Mouse (Mus musculus): Measurements from ENCODE around the gene Tubb3. TPM values are rescaled to one million over a fixed set of nuclear protein-coding genes. Genes with fewer than 3 reads are reported as not detected.
"Not testable (repeated sequence)": the region's sequence is repeated elsewhere in the genome, so short reads cannot be mapped to it uniquely, and the experiment has no call there.

Tubb3 gene
- total and polyA plus RNA-seq, 2 experiments from 2014 or later, result 1,610 to 3,792 TPM

DNA sequence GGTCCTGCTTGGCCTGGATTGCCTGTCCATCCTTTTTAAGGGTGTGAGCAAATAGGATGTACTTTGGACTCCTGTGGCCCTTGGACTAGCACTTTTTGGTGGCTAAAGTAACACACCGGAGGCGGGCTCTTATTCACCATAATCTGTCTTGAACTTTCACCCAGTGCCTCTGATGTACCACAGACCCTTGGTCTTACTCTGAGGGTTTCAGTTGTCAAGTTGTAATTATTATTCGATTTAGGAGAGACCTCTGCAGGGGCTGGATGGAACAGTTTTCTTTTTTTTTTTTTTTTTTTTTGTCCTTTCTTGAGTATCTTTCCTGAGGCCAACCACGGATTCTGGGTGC lies 32.3 kb downstream of the Tubb3 start:
- peak overlapping the region; percentile 62 for H3K4me2 ChIP-seq (ENCODE audit: low read depth, low read length)
- H3K36me3 ChIP-seq (ENCODE audit: insufficient read depth, low read length), result no peaks in the 10 kb centered on the region
- H3K9ac ChIP-seq (replicated peaks; ENCODE audit: low read length), result peak overlapping the region; percentile 81
- H3K27ac ChIP-seq, result peak overlapping the region; percentile 89
- no peak for ATAC-seq
- WGBS, result 27% methylated on average over 4 of the region's 4 CpGs
- peaks cover 4% of the 10 kb centered on the region; the same call in 1 of the 2 replicates for H3K4me1 ChIP-seq (ENCODE audit: insufficient read depth, low read length)
- DNase-seq (ENCODE audit: low spot score), result peak; percentile 8
- no peaks in the 10 kb centered on the region for H3K27me3 ChIP-seq (ENCODE audit: insufficient read depth, low read length)
- TF ChIP-seq CTCF (IDR thresholded peaks at IDR 0.05; ENCODE audit: low read depth), result no peak
- peak overlapping the region; percentile 73 for H3K4me3 ChIP-seq (ENCODE audit: low read length)
- no peaks in the 10 kb centered on the region for H3K9me3 ChIP-seq (ENCODE audit: low read length)

DNA sequence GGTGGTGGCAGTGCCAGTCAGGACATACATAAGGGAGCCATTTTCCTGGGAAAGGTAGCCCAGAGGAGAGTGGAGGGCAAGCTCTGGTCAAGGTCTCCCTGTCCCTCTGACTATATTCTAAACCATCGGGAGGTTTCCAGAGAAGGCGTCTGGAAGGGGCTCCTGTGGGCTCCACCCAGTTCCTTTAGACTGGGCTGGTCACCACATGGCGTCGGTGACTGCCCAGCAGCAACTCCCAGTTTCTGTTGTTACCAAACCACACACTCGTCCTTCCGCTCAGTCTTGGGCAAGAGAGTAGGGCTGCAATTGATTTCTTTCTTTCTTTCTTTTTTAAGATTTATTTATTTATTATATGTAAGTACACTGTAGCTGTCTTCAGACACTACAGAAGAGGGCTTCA lies 32.9 kb downstream of the Tubb3 start:
- peak overlapping the region; percentile 81; the same call in 1 of the 2 replicates for H3K9ac ChIP-seq (replicated peaks; ENCODE audit: low read length)
- ATAC-seq (no peak), DNase-seq (ENCODE audit: low spot score) (no peak)
- TF ChIP-seq CTCF (IDR thresholded peaks at IDR 0.05; ENCODE audit: low read depth), result no peak
- peak overlapping the region; percentile 73 for H3K4me3 ChIP-seq (ENCODE audit: low read length)
- H3K27ac ChIP-seq, result 0 out of 2 replicates have a peak overlapping the region, but pooled peaks have one; percentile 89
- H3K4me1 ChIP-seq (ENCODE audit: insufficient read depth, low read length), result peaks cover 4% of the 10 kb centered on the region; the same call in 1 of the 2 replicates
- H3K9me3 ChIP-seq (ENCODE audit: low read length), result no peaks in the 10 kb centered on the region
- H3K36me3 ChIP-seq (ENCODE audit: insufficient read depth, low read length), result peaks cover under 1% of the 10 kb centered on the region; the same call in 1 of the 2 replicates
- peak overlapping the region; percentile 62 for H3K4me2 ChIP-seq (ENCODE audit: low read depth, low read length)
- WGBS, result 90% methylated on average over 6 of the region's 6 CpGs
- H3K27me3 ChIP-seq (ENCODE audit: insufficient read depth, low read length), result no peaks in the 10 kb centered on the region

DNA sequence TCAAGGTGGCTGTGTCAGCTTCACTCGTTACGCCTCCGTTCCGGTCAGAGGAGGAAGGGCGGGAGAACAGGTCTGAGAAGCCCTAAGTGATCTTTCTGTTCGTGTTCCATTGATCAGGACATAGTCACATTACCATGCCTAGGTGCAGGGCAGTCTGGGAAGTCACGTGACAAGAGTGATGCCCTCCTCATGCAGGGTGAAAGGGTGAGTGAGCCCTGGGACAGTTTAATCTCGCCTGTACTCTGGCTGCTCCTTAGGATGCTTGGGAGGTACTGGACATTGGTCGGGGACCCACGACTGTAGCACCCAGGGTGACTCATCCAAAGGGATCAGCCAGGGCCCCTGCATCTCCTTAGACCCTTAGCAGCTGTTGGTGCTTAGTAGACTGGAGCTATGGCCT lies 34.8 kb downstream of the Tubb3 start:
- H3K4me3 ChIP-seq (ENCODE audit: low read length), result no peak overlapping the region
- DNase-seq (ENCODE audit: low spot score), result no peak
- ATAC-seq, result no peak
- no peak overlapping the region for H3K9ac ChIP-seq (replicated peaks; ENCODE audit: low read length)
- no peak for TF ChIP-seq CTCF (IDR thresholded peaks at IDR 0.05; ENCODE audit: low read depth)
- no peak overlapping the region for H3K27ac ChIP-seq
- no peak overlapping the region for H3K4me2 ChIP-seq (ENCODE audit: low read depth, low read length)
- H3K27me3 ChIP-seq (ENCODE audit: insufficient read depth, low read length), result no peaks in the 10 kb centered on the region
- no peaks in the 10 kb centered on the region for H3K9me3 ChIP-seq (ENCODE audit: low read length)
- WGBS, result 93% methylated on average over 10 of the region's 10 CpGs
- H3K36me3 ChIP-seq (ENCODE audit: insufficient read depth, low read length), result peaks cover 5% of the 10 kb centered on the region; the same call in 1 of the 2 replicates
- H3K4me1 ChIP-seq (ENCODE audit: insufficient read depth, low read length), result peaks cover 4% of the 10 kb centered on the region; the same call in 1 of the 2 replicates

DNA sequence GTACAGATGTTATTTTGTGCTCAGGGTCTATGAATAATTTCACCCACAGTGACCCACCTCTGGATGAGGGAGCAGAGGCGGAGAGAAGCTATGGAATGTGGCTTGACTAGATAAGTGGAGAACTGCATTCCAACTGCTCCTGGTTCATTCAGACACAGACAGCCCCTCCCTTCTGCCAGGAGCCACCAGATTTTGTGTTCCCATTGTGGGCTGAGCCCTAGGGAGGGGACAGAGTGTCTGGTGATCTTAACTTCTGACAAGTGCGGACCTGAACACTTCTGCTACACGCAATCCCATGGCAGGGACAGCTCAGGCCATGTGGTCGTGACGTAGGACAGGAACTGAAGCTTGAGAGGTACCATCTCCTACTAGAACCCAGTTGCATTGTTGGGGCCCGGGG lies 35.6 kb downstream of the Tubb3 start:
- Histone ChIP-seq H3K4me1 (ENCODE audit: insufficient read depth, low read length) (peaks cover 4% of the 10 kb centered on the region; the same call in 1 of the 2 replicates), H3K27ac (no peak overlapping the region), H3K4me2 (ENCODE audit: low read depth, low read length) (no peak overlapping the region), H3K9me3 (ENCODE audit: low read length) (no peaks in the 10 kb centered on the region), H3K4me3 (ENCODE audit: low read length) (no peak overlapping the region), H3K9ac (replicated peaks; ENCODE audit: low read length) (no peak overlapping the region), H3K36me3 (ENCODE audit: insufficient read depth, low read length) (peaks cover 5% of the 10 kb centered on the region; the same call in 1 of the 2 replicates), H3K27me3 (ENCODE audit: insufficient read depth, low read length) (no peaks in the 10 kb centered on the region)
- WGBS, result 94% methylated on average over 6 of the region's 6 CpGs
- no peak for DNase-seq (ENCODE audit: low spot score)
- ATAC-seq, result no peak
- no peak for TF ChIP-seq CTCF (IDR thresholded peaks at IDR 0.05; ENCODE audit: low read depth)

DNA sequence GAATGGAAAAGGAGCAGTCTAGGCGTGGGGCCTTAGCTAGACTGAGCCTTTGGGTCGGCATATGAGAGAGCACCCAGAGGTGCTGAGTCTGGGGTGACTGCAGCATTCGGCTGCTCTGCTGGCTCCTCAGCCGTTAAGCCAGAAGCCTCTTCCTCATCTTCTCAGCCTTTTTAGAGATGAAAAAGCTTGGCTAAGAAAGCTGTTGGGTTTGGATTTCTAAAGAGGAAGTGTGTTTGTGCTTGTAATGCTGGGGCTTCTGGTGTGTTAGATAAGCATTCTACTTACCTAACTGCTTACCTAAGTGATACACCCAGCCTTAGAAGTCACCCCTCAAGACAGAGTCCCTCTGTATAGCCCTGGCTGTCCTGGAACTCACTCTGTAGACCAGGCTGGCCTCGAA lies 39.6 kb downstream of the Tubb3 start:
- WGBS, result 92% methylated on average over 5 of the region's 5 CpGs
- no peak for ATAC-seq
- no peaks in the 10 kb centered on the region for H3K9me3 ChIP-seq (ENCODE audit: low read length)
- no peak overlapping the region for H3K9ac ChIP-seq (replicated peaks; ENCODE audit: low read length)
- no peak for DNase-seq (ENCODE audit: low spot score)
- no peaks in the 10 kb centered on the region for H3K4me1 ChIP-seq (ENCODE audit: insufficient read depth, low read length)
- no peaks in the 10 kb centered on the region for H3K27me3 ChIP-seq (ENCODE audit: insufficient read depth, low read length)
- no peak for TF ChIP-seq CTCF (IDR thresholded peaks at IDR 0.05; ENCODE audit: low read depth)
- H3K4me3 ChIP-seq (ENCODE audit: low read length), result no peak overlapping the region
- H3K4me2 ChIP-seq (ENCODE audit: low read depth, low read length), result no peak overlapping the region
- peaks cover 32% of the 10 kb centered on the region for H3K36me3 ChIP-seq (ENCODE audit: insufficient read depth, low read length)
- H3K27ac ChIP-seq, result no peak overlapping the region

DNA sequence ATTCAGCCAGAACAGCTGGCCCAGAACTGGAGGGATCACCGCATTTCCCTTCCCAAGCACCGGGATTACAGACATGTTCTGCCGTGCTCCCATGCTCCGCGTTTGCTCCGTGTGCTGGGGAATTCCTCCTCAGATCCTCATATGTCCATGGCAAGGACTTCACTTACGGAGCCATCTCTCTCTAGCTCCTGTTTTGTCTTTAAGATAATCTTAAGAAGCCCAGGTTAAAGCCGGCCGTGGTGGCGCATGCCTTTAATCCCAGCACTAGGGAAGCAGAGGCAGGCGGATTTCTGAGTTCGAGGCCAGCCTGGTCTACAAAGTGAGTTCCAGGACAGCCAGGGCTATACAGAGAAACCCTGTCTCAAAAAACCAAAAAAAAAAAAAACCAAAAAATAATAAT lies 40.5 kb downstream of the Tubb3 start:
- peaks cover 38% of the 10 kb centered on the region for H3K36me3 ChIP-seq (ENCODE audit: insufficient read depth, low read length)
- not testable (repeated sequence) for H3K4me1 ChIP-seq (ENCODE audit: insufficient read depth, low read length); H3K4me3 ChIP-seq (ENCODE audit: low read length); DNase-seq (ENCODE audit: low spot score); H3K9me3 ChIP-seq (ENCODE audit: low read length); ATAC-seq; H3K9ac ChIP-seq (replicated peaks; ENCODE audit: low read length); H3K27me3 ChIP-seq (ENCODE audit: insufficient read depth, low read length); H3K27ac ChIP-seq; H3K4me2 ChIP-seq (ENCODE audit: low read depth, low read length)
- WGBS, result 92% methylated on average over 12 of the region's 12 CpGs

DNA sequence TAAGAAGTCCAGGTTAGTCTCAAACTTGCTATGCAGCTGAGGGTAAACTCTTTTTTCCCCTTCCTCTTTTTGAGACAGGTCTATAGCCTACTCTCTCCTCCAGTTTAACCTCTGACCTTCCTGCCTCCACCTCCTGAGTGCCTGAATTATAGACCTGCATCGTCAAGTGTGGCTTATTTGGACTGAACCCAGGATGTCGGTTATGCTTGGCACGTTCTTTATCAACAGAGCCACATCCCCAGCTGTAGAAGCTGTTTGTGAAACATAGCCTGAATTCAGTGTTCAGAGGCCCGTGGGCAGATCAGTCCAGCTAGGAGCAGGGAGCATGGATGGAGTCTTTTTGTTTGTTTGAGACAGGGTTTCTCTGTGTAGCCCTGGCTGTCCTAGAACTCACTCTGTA lies 40.9 kb downstream of the Tubb3 start:
- WGBS, result 84% methylated on average over 4 of the region's 4 CpGs

More for the DNA sequence above, 40.9 kb downstream of the Tubb3 start:
- Histone ChIP-seq H3K27ac (no peak overlapping the region), H3K36me3 (ENCODE audit: insufficient read depth, low read length) (peaks cover 42% of the 10 kb centered on the region), H3K9me3 (ENCODE audit: low read length) (no peaks in the 10 kb centered on the region), H3K9ac (replicated peaks; ENCODE audit: low read length) (no peak overlapping the region), H3K4me3 (ENCODE audit: low read length) (no peak overlapping the region), H3K4me1 (ENCODE audit: insufficient read depth, low read length) (no peaks in the 10 kb centered on the region), H3K4me2 (ENCODE audit: low read depth, low read length) (no peak overlapping the region), H3K27me3 (ENCODE audit: insufficient read depth, low read length) (no peaks in the 10 kb centered on the region)
- no peak for TF ChIP-seq CTCF (IDR thresholded peaks at IDR 0.05; ENCODE audit: low read depth)
- DNase-seq (ENCODE audit: low spot score) (no peak), ATAC-seq (no peak)

All from hindbrain, postnatal 0 days (tissue).